Mouse (Mus musculus) layer of hippocampus, postnatal 14 days (tissue): Measurements from ENCODE around the gene Xpnpep1. TPM values are rescaled to one million over a fixed set of nuclear protein-coding genes. Genes with fewer than 3 reads are reported as not detected.

Experiments used
- DNase-seq, 2 experiments: peaks; one replicate each; pipeline ENCODE4 v3.0.0; 2021 to 2022; ENCODE audit warnings: low spot score in 2 of 2, mixed read lengths in 1 of 2
- total RNA-seq, 2 experiments: library from RNA; stranded (reverse); gene quantifications; 2 replicates each; pipeline ENCODE4 v1.2.3; 2021

Xpnpep1 gene
- total RNA-seq, 2 experiments from 2014 or later, result 112 to 123 TPM

- no peak for DNase-seq
Observed at GRCm38 (mm10) chr19:53066934-53067333, 26.9 kb upstream of the Xpnpep1 start.

DNA sequence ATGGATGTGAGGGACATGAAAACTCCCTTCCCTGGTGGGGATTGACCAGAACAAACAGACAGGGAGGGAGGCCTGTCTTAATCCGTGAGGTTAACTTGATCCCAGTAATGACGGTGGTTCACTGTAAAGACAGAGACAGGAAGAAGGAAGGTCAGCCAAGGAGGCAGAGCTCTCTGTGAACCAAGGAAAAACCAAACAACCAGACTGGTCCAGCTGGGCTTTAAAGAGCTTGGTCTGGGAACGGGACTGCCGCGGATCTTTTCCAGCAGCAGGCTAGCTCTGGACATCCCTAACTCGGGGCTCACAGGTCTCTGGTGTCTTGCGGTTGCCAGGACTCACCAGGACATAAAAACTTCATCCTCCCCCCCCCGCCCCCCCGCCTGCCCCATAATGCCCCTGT lies 26.5 kb upstream of the Xpnpep1 start:
- no peak for DNase-seq

DNA sequence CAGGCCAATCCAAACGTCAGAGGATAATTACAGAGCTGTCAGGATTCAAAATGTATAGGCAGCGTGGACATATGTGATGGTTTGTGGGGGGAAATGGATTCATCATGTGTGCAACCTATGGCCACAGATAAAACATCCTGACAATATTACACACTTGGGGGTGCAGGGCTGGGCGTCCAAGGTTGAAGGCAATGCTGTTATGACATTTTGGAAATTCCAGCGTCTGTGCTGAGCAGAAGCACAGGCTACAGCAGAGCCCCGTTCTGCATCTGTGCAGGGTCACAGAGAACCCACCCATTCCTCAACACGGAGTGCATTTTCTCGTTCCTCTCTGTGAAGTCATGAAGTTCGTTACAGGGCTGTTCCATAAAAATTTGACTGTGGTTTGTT lies 25.0 kb upstream of the Xpnpep1 start:
- DNase-seq, result no peak

DNA sequence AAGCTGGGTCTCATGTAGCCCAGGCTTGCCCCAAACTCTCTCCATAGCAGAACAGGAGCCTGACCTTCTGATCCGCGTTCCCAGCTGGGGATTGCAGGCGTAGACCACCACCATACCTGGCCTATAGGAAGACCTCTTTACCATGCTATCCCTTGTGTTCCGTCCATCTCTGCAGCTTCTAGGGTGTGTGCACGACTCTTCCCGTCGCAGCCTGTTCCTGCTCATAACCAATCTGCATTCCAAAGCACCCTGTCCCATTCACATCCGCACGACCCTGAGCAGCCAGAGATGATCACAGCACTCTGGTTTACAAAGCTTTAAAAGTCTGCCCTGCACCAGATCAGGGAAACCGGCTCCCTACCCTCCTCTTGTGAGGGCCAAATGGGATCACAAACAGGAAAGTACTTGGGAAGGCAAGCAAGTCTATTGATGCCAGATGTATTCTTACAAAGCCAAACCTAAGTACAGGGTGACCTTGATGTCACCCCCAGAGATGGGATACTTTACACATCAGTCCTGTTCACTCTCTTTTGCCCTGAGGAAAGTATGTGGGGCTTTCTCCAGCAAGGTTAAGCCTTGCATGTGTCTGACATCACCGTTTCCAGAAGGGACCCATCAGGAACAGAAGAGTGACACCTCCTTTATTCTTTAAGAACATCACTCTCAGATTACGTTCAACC lies 24.4 kb upstream of the Xpnpep1 start:
- no peak for DNase-seq

DNA sequence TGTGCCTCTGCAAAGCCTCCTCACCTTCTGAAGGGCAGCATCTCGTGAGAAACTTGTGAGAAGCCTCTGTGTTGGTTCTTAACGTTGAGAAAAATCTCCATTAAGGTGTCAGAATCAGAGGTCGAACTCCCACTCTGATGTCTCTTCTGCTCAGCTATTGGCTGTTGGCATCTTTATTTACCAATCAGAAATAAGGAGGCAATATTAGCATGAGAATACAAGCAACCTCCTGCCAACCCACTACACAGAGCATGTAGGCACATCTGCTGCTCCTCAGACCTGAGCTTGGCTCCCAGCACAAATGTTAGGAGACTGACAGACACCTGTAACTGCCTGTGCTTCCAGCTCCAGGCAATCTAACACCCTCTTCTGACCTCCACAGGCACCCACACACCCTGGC lies 22.0 kb upstream of the Xpnpep1 start:
- DNase-seq, result no peak

- no peak for DNase-seq
Observed at GRCm38 (mm10) chr19:53059344-53060111, 19.5 kb upstream of the Xpnpep1 start.

GRCm38 (mm10) chr19:53058726-53059334 lies 18.8 kb upstream of the Xpnpep1 start:
- no peak for DNase-seq

- no peak for DNase-seq
Observed at GRCm38 (mm10) chr19:53057980-53058725, 18.1 kb upstream of the Xpnpep1 start.

DNA sequence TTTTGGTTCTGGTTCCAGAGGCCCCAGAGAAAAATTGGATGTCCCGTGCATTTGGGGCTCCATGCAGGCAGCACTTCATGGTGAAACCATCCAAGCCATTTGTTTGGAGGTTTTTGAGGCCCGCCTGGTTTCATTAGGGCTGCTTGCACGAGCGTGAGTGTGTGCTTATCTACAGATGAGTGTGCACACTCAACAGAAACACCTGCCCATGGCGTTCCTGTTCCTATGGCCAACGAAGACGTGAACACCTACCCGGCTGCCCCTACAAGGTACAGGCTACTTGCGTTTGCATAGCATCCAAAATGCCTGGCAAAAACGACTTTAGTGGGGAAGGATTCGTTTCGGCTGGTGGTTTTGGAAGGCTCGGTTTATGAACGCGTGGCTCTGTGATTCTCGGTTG lies 13.3 kb upstream of the Xpnpep1 start:
- no peak for DNase-seq

DNA sequence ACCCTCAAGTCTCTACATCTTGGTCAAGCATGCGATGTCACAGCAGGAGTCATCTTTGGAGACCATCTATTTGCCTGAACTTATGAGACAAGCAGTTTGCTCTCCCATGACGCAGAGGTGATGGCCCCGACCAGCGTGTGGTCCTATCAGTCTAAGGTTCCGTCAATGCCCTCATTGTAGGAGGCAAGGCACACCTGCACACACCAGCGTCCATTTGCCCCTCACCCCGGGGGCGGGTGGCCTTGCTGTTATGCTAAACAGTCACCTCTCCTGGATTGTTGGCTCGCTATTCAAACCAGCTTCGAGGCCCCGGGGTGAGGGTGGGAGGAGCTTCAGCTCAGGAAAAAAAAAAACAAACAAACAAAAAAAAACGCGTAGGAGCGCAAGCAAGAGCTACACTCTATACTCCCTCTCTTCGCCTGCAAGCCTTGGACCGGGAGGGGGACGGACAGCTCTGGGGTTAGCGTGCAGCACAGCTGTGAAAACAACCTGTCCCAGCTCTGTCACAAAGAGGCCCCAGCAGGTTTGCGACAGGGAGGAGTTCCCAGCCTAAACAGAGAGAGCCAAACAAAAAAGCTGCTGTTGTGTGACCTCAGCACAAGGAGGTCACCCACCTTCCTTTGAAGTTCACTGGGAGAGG lies 12.1 kb upstream of the Xpnpep1 start:
- no peak for DNase-seq

DNA sequence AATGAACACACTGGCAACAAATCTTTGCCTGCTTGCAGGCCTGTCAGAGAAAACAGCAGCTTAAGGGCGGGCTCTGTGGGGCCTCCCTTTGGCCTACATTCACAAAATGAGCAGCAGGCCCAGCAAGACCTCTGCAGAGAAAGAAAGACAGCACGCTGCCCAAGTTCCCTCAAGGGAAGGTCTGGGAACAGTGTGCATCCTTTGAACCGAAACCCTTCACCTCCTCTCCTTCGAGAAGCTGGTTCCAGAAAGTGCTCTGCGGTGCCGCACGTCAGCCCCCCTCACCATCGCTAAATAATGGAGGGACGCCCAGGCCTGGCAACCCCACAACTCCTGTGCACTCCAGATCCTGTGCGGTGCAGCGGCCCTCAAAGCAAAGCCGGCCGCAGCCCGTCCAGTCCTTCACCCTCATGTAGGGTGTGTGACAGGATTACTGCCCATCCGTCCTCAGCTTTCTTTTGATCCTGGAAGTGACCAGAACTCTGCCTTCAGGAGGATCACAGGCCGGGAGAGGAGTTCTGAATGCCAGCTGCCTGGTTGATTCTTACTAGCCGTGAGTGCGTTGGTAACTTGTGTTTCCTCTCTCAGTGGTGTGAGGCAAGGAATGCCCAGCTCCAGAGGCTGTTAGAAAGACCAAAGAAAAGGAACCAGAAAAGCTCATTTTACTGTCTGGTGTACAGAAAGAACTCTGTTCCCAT lies 11.4 kb upstream of the Xpnpep1 start:
- no peak for DNase-seq

- DNase-seq, result no peak
Observed at GRCm38 (mm10) chr19:53050100-53050499, 10.1 kb upstream of the Xpnpep1 start.

DNA sequence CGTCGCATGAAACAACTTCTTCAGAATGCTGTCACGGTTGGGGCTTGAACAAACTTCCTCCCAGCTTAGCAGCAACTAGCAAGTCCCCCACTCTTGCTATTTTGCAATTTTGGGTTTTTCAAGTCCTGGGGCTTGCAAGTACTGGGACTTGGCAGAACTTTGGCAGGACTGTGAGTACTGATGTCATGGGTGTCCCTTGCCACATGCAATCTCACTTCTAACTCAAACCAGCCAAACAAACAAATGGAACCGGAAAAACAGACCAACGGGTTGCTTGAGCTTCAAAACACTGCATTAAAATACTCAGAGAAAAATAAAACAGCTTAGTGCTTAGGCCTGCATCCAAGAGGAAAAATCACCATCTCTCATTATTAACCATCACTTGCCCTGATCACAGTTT lies 7.2 kb upstream of the Xpnpep1 start:
- no peak for DNase-seq

- no peak for DNase-seq
Observed at GRCm38 (mm10) chr19:53043423-53044125, 3.6 kb upstream of the Xpnpep1 start.

- DNase-seq, result no peak
Observed at GRCm38 (mm10) chr19:53041570-53041969, 1.6 kb upstream of the Xpnpep1 start.

DNA sequence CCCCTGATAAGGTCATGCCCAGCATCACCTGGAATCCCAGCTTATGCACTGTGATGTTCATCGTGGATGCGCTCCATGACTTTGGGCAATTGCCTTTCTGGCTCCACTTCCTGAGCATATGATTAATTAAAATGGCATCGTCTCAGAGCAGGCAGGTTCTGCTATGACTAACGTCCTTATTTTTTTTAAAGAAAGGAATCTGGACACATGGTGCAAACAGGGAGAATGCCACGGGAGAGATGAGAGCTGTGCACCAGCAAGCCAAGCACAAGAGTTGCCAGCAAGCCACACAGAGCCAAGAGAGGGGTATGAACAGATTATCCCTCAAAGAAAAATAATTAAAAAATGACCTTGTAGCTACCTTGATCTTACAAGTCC lies 1.1 kb upstream of the Xpnpep1 start:
- DNase-seq, result no peak

DNA sequence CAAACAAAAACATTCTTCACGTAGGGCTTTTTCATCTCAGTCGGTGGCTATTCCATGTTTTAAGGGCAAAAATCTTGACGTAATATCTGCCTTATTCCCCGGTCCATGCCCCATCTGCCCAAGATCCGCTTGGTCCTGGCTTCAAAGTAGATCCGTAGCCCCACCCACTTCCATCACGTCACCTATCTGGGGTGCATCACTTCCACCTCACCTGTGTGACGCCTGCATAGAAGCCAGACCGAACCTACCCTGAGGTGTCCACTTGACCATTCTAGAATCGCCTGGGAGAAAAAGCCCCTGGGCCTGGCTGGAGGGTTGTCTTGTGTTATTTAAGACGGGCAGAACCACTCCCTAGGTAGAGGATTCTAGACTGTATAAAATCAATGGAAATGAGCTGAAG lies 924 bp downstream of the Xpnpep1 start:
- DNase-seq, result no peak

- DNase-seq, result peak; percentile 95 to 98
Observed at GRCm38 (mm10) chr19:53038435-53038938, 1.5 kb downstream of the Xpnpep1 start.

GRCm38 (mm10) chr19:53037925-53038419 lies 2.0 kb downstream of the Xpnpep1 start:
- DNase-seq, result no peak
